Mouse (Mus musculus): ENCODE results near the gene Mybph. TPM values are rescaled to one million over a fixed set of nuclear protein-coding genes. Genes with fewer than 3 reads are reported as not detected.

Mybph gene
- polyA plus RNA-seq (2012; rRNA removed), result 0.50 and 1.0 TPM in 2 replicates

- DNase-seq (ENCODE audit: extremely low spot score in 1 of 2, low spot score in 1 of 2), result no peak
Observed at GRCm38 (mm10) chr1:134193126-134193525, at the start of gene Mybph. Gene Mybph, plus strand, starts transcription at chr1:134193448.

- DNase-seq (ENCODE audit: extremely low spot score in 1 of 2, low spot score in 1 of 2), result peak; percentile 30 to 73
Observed at GRCm38 (mm10) chr1:134146066-134146465, 47.2 kb upstream of the Mybph start.

GRCm38 (mm10) chr1:134150076-134150475 is 43.2 kb upstream of the Mybph start:
- no peak for DNase-seq (ENCODE audit: extremely low spot score in 1 of 2, low spot score in 1 of 2)

GRCm38 (mm10) chr1:134150745-134151144 is 42.5 kb upstream of the Mybph start:
- no peak for DNase-seq (ENCODE audit: extremely low spot score in 1 of 2, low spot score in 1 of 2)

- DNase-seq (ENCODE audit: extremely low spot score in 1 of 2, low spot score in 1 of 2), result peak; percentile 38 to 94
Observed at GRCm38 (mm10) chr1:134151655-134152412, 41.4 kb upstream of the Mybph start.

GRCm38 (mm10) chr1:134152626-134153590 is 40.3 kb upstream of the Mybph start:
- no peak for DNase-seq (ENCODE audit: extremely low spot score in 1 of 2, low spot score in 1 of 2)

- DNase-seq (ENCODE audit: extremely low spot score in 1 of 2, low spot score in 1 of 2), result no peak
Observed at GRCm38 (mm10) chr1:134154121-134154520, 39.1 kb upstream of the Mybph start.

- no peak for DNase-seq (ENCODE audit: extremely low spot score in 1 of 2, low spot score in 1 of 2)
Observed at GRCm38 (mm10) chr1:134154655-134155054, 38.6 kb upstream of the Mybph start.

GRCm38 (mm10) chr1:134160404-134160803 is 32.8 kb upstream of the Mybph start:
- DNase-seq (ENCODE audit: extremely low spot score in 1 of 2, low spot score in 1 of 2), result no peak

GRCm38 (mm10) chr1:134161399-134161798 is 31.8 kb upstream of the Mybph start:
- no peak for DNase-seq (ENCODE audit: extremely low spot score in 1 of 2, low spot score in 1 of 2)

GRCm38 (mm10) chr1:134162510-134163225 is 30.6 kb upstream of the Mybph start:
- no peak for DNase-seq (ENCODE audit: extremely low spot score in 1 of 2, low spot score in 1 of 2)

GRCm38 (mm10) chr1:134163476-134163875 is 29.8 kb upstream of the Mybph start:
- no peak for DNase-seq (ENCODE audit: extremely low spot score in 1 of 2, low spot score in 1 of 2)

GRCm38 (mm10) chr1:134164454-134164853 is 28.8 kb upstream of the Mybph start:
- no peak for DNase-seq (ENCODE audit: extremely low spot score in 1 of 2, low spot score in 1 of 2)

GRCm38 (mm10) chr1:134166547-134166946 is 26.7 kb upstream of the Mybph start:
- DNase-seq (ENCODE audit: extremely low spot score in 1 of 2, low spot score in 1 of 2), result no peak

GRCm38 (mm10) chr1:134167416-134168305 is 25.6 kb upstream of the Mybph start:
- DNase-seq (ENCODE audit: extremely low spot score in 1 of 2, low spot score in 1 of 2), result peak in 1 of 2 experiments; percentile 45

- no peak for DNase-seq (ENCODE audit: extremely low spot score in 1 of 2, low spot score in 1 of 2)
Observed at GRCm38 (mm10) chr1:134168567-134168966, 24.7 kb upstream of the Mybph start.

GRCm38 (mm10) chr1:134168985-134169697 is 24.1 kb upstream of the Mybph start:
- no peak for DNase-seq (ENCODE audit: extremely low spot score in 1 of 2, low spot score in 1 of 2)

GRCm38 (mm10) chr1:134173081-134173480 is 20.2 kb upstream of the Mybph start:
- no peak for DNase-seq (ENCODE audit: extremely low spot score in 1 of 2, low spot score in 1 of 2)

GRCm38 (mm10) chr1:134177976-134178375 is 15.3 kb upstream of the Mybph start:
- no peak for DNase-seq (ENCODE audit: extremely low spot score in 1 of 2, low spot score in 1 of 2)
